Mouse (Mus musculus): ENCODE measurements around the gene Eps8. TPM values are rescaled to one million over a fixed set of nuclear protein-coding genes. Genes with fewer than 3 reads are reported as not detected.

The Eps8 gene
- polyA plus RNA-seq, 1 experiment: 17.7 TPM

- Histone ChIP-seq H3K4me1 (ENCODE audit: control insufficient read depth, insufficient read depth, low read length) (no peaks in the 10 kb centered on the region), H3K36me3 (ENCODE audit: control insufficient read depth, insufficient read depth, low read length, poor library complexity, severe bottlenecking) (no peaks in the 10 kb centered on the region), H3K27ac (ENCODE audit: insufficient read depth, low read length) (no peak overlapping the region), H3K9ac (ENCODE audit: low read depth, poor library complexity, severe bottlenecking) (no peak overlapping the region), H3K4me3 (ENCODE audit: low read depth, low read length) (no peak overlapping the region), H3K9me3 (replicated peaks; ENCODE audit: control insufficient read depth, insufficient read depth, low read length, poor library complexity, severe bottlenecking) (no peaks in the 10 kb centered on the region), H3K27me3 (ENCODE audit: control insufficient read depth, insufficient read depth, low read length, poor library complexity, severe bottlenecking) (no peaks in the 10 kb centered on the region)
- TF ChIP-seq POLR2A (IDR thresholded peaks at IDR 0.05; ENCODE audit: insufficient read depth, low read length) (no peak), EP300 (IDR thresholded peaks at IDR 0.05; ENCODE audit: insufficient read depth, low read depth, low read length) (no peak), CTCF (IDR thresholded peaks at IDR 0.05; ENCODE audit: low read depth, low read length) (no peak)
These were observed 183.6 kb downstream of the Eps8 start for GRCm38 (mm10) chr6:137470901-137471598.

GRCm38 (mm10) chr6:137469541-137469940 lies 185.1 kb downstream of the Eps8 start:
- no peaks in the 10 kb centered on the region for H3K4me1 ChIP-seq (ENCODE audit: control insufficient read depth, insufficient read depth, low read length)
- H3K36me3 ChIP-seq (ENCODE audit: control insufficient read depth, insufficient read depth, low read length, poor library complexity, severe bottlenecking): no peaks in the 10 kb centered on the region
- no peaks in the 10 kb centered on the region for H3K9me3 ChIP-seq (replicated peaks; ENCODE audit: control insufficient read depth, insufficient read depth, low read length, poor library complexity, severe bottlenecking)
- no peak overlapping the region for H3K9ac ChIP-seq (ENCODE audit: low read depth, poor library complexity, severe bottlenecking)
- H3K27ac ChIP-seq (ENCODE audit: insufficient read depth, low read length): no peak overlapping the region
- no peak for TF ChIP-seq EP300 (IDR thresholded peaks at IDR 0.05; ENCODE audit: insufficient read depth, low read depth, low read length)
- TF ChIP-seq CTCF (IDR thresholded peaks at IDR 0.05; ENCODE audit: low read depth, low read length): peak; percentile 12
- TF ChIP-seq POLR2A (IDR thresholded peaks at IDR 0.05; ENCODE audit: insufficient read depth, low read length): no peak
- H3K27me3 ChIP-seq (ENCODE audit: control insufficient read depth, insufficient read depth, low read length, poor library complexity, severe bottlenecking): no peaks in the 10 kb centered on the region
- H3K4me3 ChIP-seq (ENCODE audit: low read depth, low read length): no peak overlapping the region

GRCm38 (mm10) chr6:137467696-137468095 lies 187.0 kb downstream of the Eps8 start:
- Histone ChIP-seq H3K27ac (ENCODE audit: insufficient read depth, low read length) (no peak overlapping the region), H3K4me1 (ENCODE audit: control insufficient read depth, insufficient read depth, low read length) (no peaks in the 10 kb centered on the region), H3K27me3 (ENCODE audit: control insufficient read depth, insufficient read depth, low read length, poor library complexity, severe bottlenecking) (no peaks in the 10 kb centered on the region), H3K36me3 (ENCODE audit: control insufficient read depth, insufficient read depth, low read length, poor library complexity, severe bottlenecking) (no peaks in the 10 kb centered on the region), H3K9ac (ENCODE audit: low read depth, poor library complexity, severe bottlenecking) (no peak overlapping the region), H3K9me3 (replicated peaks; ENCODE audit: control insufficient read depth, insufficient read depth, low read length, poor library complexity, severe bottlenecking) (no peaks in the 10 kb centered on the region), H3K4me3 (ENCODE audit: low read depth, low read length) (no peak overlapping the region)
- TF ChIP-seq CTCF (IDR thresholded peaks at IDR 0.05; ENCODE audit: low read depth, low read length) (no peak), EP300 (IDR thresholded peaks at IDR 0.05; ENCODE audit: insufficient read depth, low read depth, low read length) (no peak), POLR2A (IDR thresholded peaks at IDR 0.05; ENCODE audit: insufficient read depth, low read length) (no peak)

- Histone ChIP-seq H3K36me3 (ENCODE audit: control insufficient read depth, insufficient read depth, low read length, poor library complexity, severe bottlenecking) (no peaks in the 10 kb centered on the region), H3K9ac (ENCODE audit: low read depth, poor library complexity, severe bottlenecking) (no peak overlapping the region), H3K4me1 (ENCODE audit: control insufficient read depth, insufficient read depth, low read length) (no peaks in the 10 kb centered on the region), H3K9me3 (replicated peaks; ENCODE audit: control insufficient read depth, insufficient read depth, low read length, poor library complexity, severe bottlenecking) (no peaks in the 10 kb centered on the region), H3K4me3 (ENCODE audit: low read depth, low read length) (no peak overlapping the region), H3K27me3 (ENCODE audit: control insufficient read depth, insufficient read depth, low read length, poor library complexity, severe bottlenecking) (no peaks in the 10 kb centered on the region), H3K27ac (ENCODE audit: insufficient read depth, low read length) (no peak overlapping the region)
- no peak for TF ChIP-seq EP300 (IDR thresholded peaks at IDR 0.05; ENCODE audit: insufficient read depth, low read depth, low read length)
- TF ChIP-seq CTCF (IDR thresholded peaks at IDR 0.05; ENCODE audit: low read depth, low read length): no peak
- TF ChIP-seq POLR2A (IDR thresholded peaks at IDR 0.05; ENCODE audit: insufficient read depth, low read length): no peak
These were observed 188.4 kb downstream of the Eps8 start for GRCm38 (mm10) chr6:137466256-137466655.

GRCm38 (mm10) chr6:137465253-137465652 lies 189.4 kb downstream of the Eps8 start:
- no peaks in the 10 kb centered on the region for H3K27me3 ChIP-seq (ENCODE audit: control insufficient read depth, insufficient read depth, low read length, poor library complexity, severe bottlenecking)
- no peak overlapping the region for H3K4me3 ChIP-seq (ENCODE audit: low read depth, low read length)
- no peaks in the 10 kb centered on the region for H3K36me3 ChIP-seq (ENCODE audit: control insufficient read depth, insufficient read depth, low read length, poor library complexity, severe bottlenecking)
- no peak for TF ChIP-seq CTCF (IDR thresholded peaks at IDR 0.05; ENCODE audit: low read depth, low read length)
- no peak for TF ChIP-seq EP300 (IDR thresholded peaks at IDR 0.05; ENCODE audit: insufficient read depth, low read depth, low read length)
- TF ChIP-seq POLR2A (IDR thresholded peaks at IDR 0.05; ENCODE audit: insufficient read depth, low read length): no peak
- H3K27ac ChIP-seq (ENCODE audit: insufficient read depth, low read length): no peak overlapping the region
- H3K9ac ChIP-seq (ENCODE audit: low read depth, poor library complexity, severe bottlenecking): no peak overlapping the region
- no peaks in the 10 kb centered on the region for H3K4me1 ChIP-seq (ENCODE audit: control insufficient read depth, insufficient read depth, low read length)
- H3K9me3 ChIP-seq (replicated peaks; ENCODE audit: control insufficient read depth, insufficient read depth, low read length, poor library complexity, severe bottlenecking): no peaks in the 10 kb centered on the region

GRCm38 (mm10) chr6:137463771-137464170 lies 190.9 kb downstream of the Eps8 start:
- Histone ChIP-seq H3K27ac (ENCODE audit: insufficient read depth, low read length) (no peak overlapping the region), H3K9me3 (replicated peaks; ENCODE audit: control insufficient read depth, insufficient read depth, low read length, poor library complexity, severe bottlenecking) (no peaks in the 10 kb centered on the region), H3K4me3 (ENCODE audit: low read depth, low read length) (no peak overlapping the region), H3K27me3 (ENCODE audit: control insufficient read depth, insufficient read depth, low read length, poor library complexity, severe bottlenecking) (no peaks in the 10 kb centered on the region), H3K4me1 (ENCODE audit: control insufficient read depth, insufficient read depth, low read length) (no peaks in the 10 kb centered on the region), H3K36me3 (ENCODE audit: control insufficient read depth, insufficient read depth, low read length, poor library complexity, severe bottlenecking) (no peaks in the 10 kb centered on the region), H3K9ac (ENCODE audit: low read depth, poor library complexity, severe bottlenecking) (no peak overlapping the region)
- TF ChIP-seq CTCF (IDR thresholded peaks at IDR 0.05; ENCODE audit: low read depth, low read length) (no peak), EP300 (IDR thresholded peaks at IDR 0.05; ENCODE audit: insufficient read depth, low read depth, low read length) (no peak)

All from ES-Bruce4 (cell line).